Mouse (Mus musculus) hindbrain, embryonic 13.5 days (tissue): ENCODE results near the gene Wdr54. TPM values are rescaled to one million over a fixed set of nuclear protein-coding genes. Genes with fewer than 3 reads are reported as not detected.
A peak's percentile ranks its signal among the peaks of the same experiment; 100 is the strongest.

Experiments
- ATAC-seq: fragments of 200-750 bp; cut with Nextera tagmentation; 2 replicates; pipeline ENCODE4 v1.8.0; 2017; ENCODE audit warnings: moderate TSS enrichment; ENCODE audit not compliant: low FRiP score
- H3K27ac ChIP-seq: fragments of 300-500 bp; sonication (generic); 2 replicates; pipeline ENCODE4 v1.5.1; 2015; ENCODE audit warnings: inconsistent platforms, mild to moderate bottlenecking, moderate library complexity
- H3K27me3 ChIP-seq: fragments of 300-500 bp; sonication (generic); 2 replicates; pipeline ENCODE4 v1.6.1; 2015; ENCODE audit warnings: mild to moderate bottlenecking, inconsistent platforms
- H3K36me3 ChIP-seq: fragments of 300-500 bp; sonication (generic); 2 replicates; pipeline ENCODE4 v1.6.1; 2015; ENCODE audit warnings: mild to moderate bottlenecking, inconsistent platforms
- H3K4me1 ChIP-seq: fragments of 300-500 bp; sonication (generic); replicated peaks from 2 replicates; pipeline ENCODE4 v1.6.1; 2015; ENCODE audit warnings: inconsistent platforms
- H3K4me2 ChIP-seq: fragments of 300-500 bp; sonication (generic); 2 replicates; pipeline ENCODE4 v1.6.1; 2015; ENCODE audit warnings: inconsistent platforms, mild to moderate bottlenecking, moderate library complexity
- H3K4me3 ChIP-seq: fragments of 300-500 bp; sonication (generic); 2 replicates; pipeline ENCODE4 v1.5.1; 2015; ENCODE audit warnings: mild to moderate bottlenecking, inconsistent platforms
- H3K9ac ChIP-seq: fragments of 300-500 bp; sonication (generic); 2 replicates; pipeline ENCODE4 v1.6.1; 2015; ENCODE audit warnings: mild to moderate bottlenecking, inconsistent platforms
- H3K9me3 ChIP-seq: fragments of 300-500 bp; sonication (generic); 2 replicates; pipeline ENCODE4 v1.6.1; 2016; ENCODE audit warnings: inconsistent platforms
- WGBS: fragments of 180-500 bp; shearing (Covaris S2); methylation state at CpG from one replicate; pipeline ENCODE4 v1.1.7; 2015; 5-methylcytosine and 5-hydroxymethylcytosine counted together
- polyA plus RNA-seq: library from polyadenylated mRNA; unstranded; fragments of >200 nt; fragmentation: Nextera tagmentation; extraction: Ambion mirVana; gene quantifications from 2 replicates; pipeline ENCODE4 v1.2.1, GENCODE M21; 2015

Wdr54 gene
- polyA plus RNA-seq = 15.2 and 15.5 TPM in 2 replicates

GRCm38 (mm10) chr6:83156259-83156684, at the start of gene Wdr54, which contains the start of gene 1700003E16Rik:
Wdr54 (minus strand) TSS chr6:83156397.
1700003E16Rik (plus strand) TSS chr6:83156404.
- WGBS = under 1% methylated on average over 32 of the region's 32 CpGs
- Histone ChIP-seq H3K9ac (peak within 1 kb of the TSS; percentile 76), H3K9me3 (no peaks in the 10 kb centered on the region), H3K4me3 (peak within 1 kb of the TSS; percentile 61), H3K27ac (peak within 1 kb of the TSS; percentile 40; the same call in 1 of the 2 replicates), H3K4me1 (peaks cover 38% of the 10 kb centered on the region), H3K27me3 (peaks cover 15% of the 10 kb centered on the region), H3K36me3 (peaks cover 19% of the 10 kb centered on the region), H3K4me2 (peak within 1 kb of the TSS; percentile 80)
- peak; percentile 90 for ATAC-seq

GRCm38 (mm10) chr6:83205851-83206250, 49.7 kb upstream of the Wdr54 start:
- no peak overlapping the region for H3K27ac ChIP-seq
- H3K9ac ChIP-seq = no peak overlapping the region
- no peak overlapping the region for H3K4me3 ChIP-seq
- H3K36me3 ChIP-seq = peaks cover 11% of the 10 kb centered on the region
- H3K9me3 ChIP-seq = no peaks in the 10 kb centered on the region
- no peaks in the 10 kb centered on the region for H3K27me3 ChIP-seq
- no peak overlapping the region for H3K4me2 ChIP-seq
- H3K4me1 ChIP-seq = peaks cover 10% of the 10 kb centered on the region; the same call in 1 of the 2 replicates
- WGBS = 92% methylated on average over 3 of the region's 3 CpGs
- no peak for ATAC-seq

- Histone ChIP-seq H3K36me3 (peaks cover 35% of the 10 kb centered on the region), H3K27me3 (no peaks in the 10 kb centered on the region), H3K9me3 (no peaks in the 10 kb centered on the region), H3K4me3 (no peak overlapping the region), H3K4me2 (no peak overlapping the region), H3K9ac (no peak overlapping the region), H3K4me1 (no peaks in the 10 kb centered on the region), H3K27ac (no peak overlapping the region)
- no peak for ATAC-seq
- 94% methylated on average over 4 of the region's 4 CpGs for WGBS
Observed at GRCm38 (mm10) chr6:83203320-83203719, 47.1 kb upstream of the Wdr54 start.

GRCm38 (mm10) chr6:83197345-83198004, 41.3 kb upstream of the Wdr54 start:
- Histone ChIP-seq H3K27ac (no peak overlapping the region), H3K36me3 (peaks cover 93% of the 10 kb centered on the region), H3K27me3 (no peaks in the 10 kb centered on the region), H3K4me1 (peaks cover 10% of the 10 kb centered on the region; the same call in 1 of the 2 replicates), H3K9me3 (no peaks in the 10 kb centered on the region), H3K4me2 (no peak overlapping the region), H3K4me3 (no peak overlapping the region), H3K9ac (no peak overlapping the region)
- WGBS = 36% methylated on average over 15 of the region's 15 CpGs
- ATAC-seq = peak; percentile 62

GRCm38 (mm10) chr6:83193571-83193970, 37.4 kb upstream of the Wdr54 start:
- 92% methylated on average over 7 of the region's 7 CpGs for WGBS
- H3K27me3 ChIP-seq = no peaks in the 10 kb centered on the region
- no peak overlapping the region for H3K9ac ChIP-seq
- no peak overlapping the region for H3K27ac ChIP-seq
- ATAC-seq = no peak
- no peak overlapping the region for H3K4me3 ChIP-seq
- peaks cover 100% of the 10 kb centered on the region for H3K36me3 ChIP-seq
- H3K4me2 ChIP-seq = no peak overlapping the region
- H3K9me3 ChIP-seq = no peaks in the 10 kb centered on the region
- peaks cover 14% of the 10 kb centered on the region for H3K4me1 ChIP-seq

GRCm38 (mm10) chr6:83186946-83187345, 30.7 kb upstream of the Wdr54 start:
- Histone ChIP-seq H3K4me2 (peak overlapping the region; percentile 69), H3K4me3 (peak overlapping the region; percentile 66), H3K9ac (peak overlapping the region; percentile 88), H3K9me3 (no peaks in the 10 kb centered on the region), H3K36me3 (peaks cover 66% of the 10 kb centered on the region), H3K27me3 (no peaks in the 10 kb centered on the region), H3K27ac (peak overlapping the region; percentile 96), H3K4me1 (peaks cover 40% of the 10 kb centered on the region)
- 75% methylated on average over 2 of the region's 2 CpGs for WGBS
- ATAC-seq = peak; percentile 12; the same call in 1 of the 2 replicates

GRCm38 (mm10) chr6:83185895-83186861, 30.0 kb upstream of the Wdr54 start:
- Histone ChIP-seq H3K36me3 (peaks cover 59% of the 10 kb centered on the region), H3K9ac (peak overlapping the region; percentile 88), H3K4me1 (peaks cover 40% of the 10 kb centered on the region), H3K9me3 (no peaks in the 10 kb centered on the region), H3K27ac (peak overlapping the region; percentile 96), H3K4me2 (peak overlapping the region; percentile 69), H3K27me3 (no peaks in the 10 kb centered on the region), H3K4me3 (peak overlapping the region; percentile 66)
- peak; percentile 97 for ATAC-seq
- WGBS = 5% methylated on average over 25 of the region's 25 CpGs

GRCm38 (mm10) chr6:83184858-83185435, 28.8 kb upstream of the Wdr54 start:
- ATAC-seq = no peak
- Histone ChIP-seq H3K27ac (peak overlapping the region; percentile 96), H3K27me3 (no peaks in the 10 kb centered on the region), H3K9me3 (no peaks in the 10 kb centered on the region), H3K4me1 (peaks cover 51% of the 10 kb centered on the region), H3K4me2 (peak overlapping the region; percentile 69), H3K4me3 (no peak overlapping the region), H3K36me3 (peaks cover 46% of the 10 kb centered on the region), H3K9ac (peak overlapping the region; percentile 88; the same call in 1 of the 2 replicates)
- WGBS = 92% methylated on average over 3 of the region's 3 CpGs

- Histone ChIP-seq H3K36me3 (peaks cover 30% of the 10 kb centered on the region), H3K27me3 (no peaks in the 10 kb centered on the region), H3K27ac (no peak overlapping the region), H3K9me3 (no peaks in the 10 kb centered on the region), H3K9ac (peak overlapping the region; percentile 80), H3K4me1 (peaks cover 29% of the 10 kb centered on the region), H3K4me3 (peak overlapping the region; percentile 45), H3K4me2 (peak overlapping the region; percentile 66)
- 87% methylated on average over 6 of the region's 6 CpGs for WGBS
- no peak for ATAC-seq
Observed at GRCm38 (mm10) chr6:83180605-83181004, 24.4 kb upstream of the Wdr54 start.

GRCm38 (mm10) chr6:83179390-83180117, 23.4 kb upstream of the Wdr54 start:
- Histone ChIP-seq H3K27me3 (no peaks in the 10 kb centered on the region), H3K36me3 (peaks cover 24% of the 10 kb centered on the region), H3K9me3 (no peaks in the 10 kb centered on the region), H3K4me3 (peak overlapping the region; percentile 45), H3K4me2 (peak overlapping the region; percentile 66), H3K9ac (peak overlapping the region; percentile 80), H3K27ac (peak overlapping the region; percentile 55), H3K4me1 (peaks cover 22% of the 10 kb centered on the region)
- peak; percentile 84 for ATAC-seq
- 21% methylated on average over 12 of the region's 12 CpGs for WGBS

GRCm38 (mm10) chr6:83175996-83176395, 19.8 kb upstream of the Wdr54 start:
- 91% methylated on average over 8 of the region's 8 CpGs for WGBS
- peaks cover 48% of the 10 kb centered on the region for H3K4me1 ChIP-seq
- no peak overlapping the region for H3K4me2 ChIP-seq
- H3K27me3 ChIP-seq = no peaks in the 10 kb centered on the region
- H3K27ac ChIP-seq = no peak overlapping the region
- no peak for ATAC-seq
- no peak overlapping the region for H3K9ac ChIP-seq
- no peaks in the 10 kb centered on the region; the same call in 1 of the 2 replicates for H3K36me3 ChIP-seq
- no peaks in the 10 kb centered on the region for H3K9me3 ChIP-seq
- H3K4me3 ChIP-seq = no peak overlapping the region
